18 mouse cellular contexts compared by ENCODE assay signal in genomic region chr17:27792516-27792915, GRCm38 (mm10). TPM values are rescaled to one million over a fixed set of nuclear protein-coding genes. Genes with fewer than 3 reads are reported as not detected.
DNase-seq lines count a peak whose midpoint lies in the region; ATAC-seq lines count a peak whose summit lies in the region.
"Had no signal": no experiment of that assay in that cellular context is flagged by ENCODE, and none has a peak within 500 bp of the region (broad histone marks: within the 10 kb centered on the region; RNA-seq: fewer than 3 reads in every experiment).

No protein-coding gene starts in this region.

- WGBS in kidney, embryonic 15.5 days = 78% methylated on average over 4 of the region's 4 CpGs
- 55% methylated on average over 4 of the region's 4 CpGs for WGBS in embryonic facial prominence, embryonic 14.5 days

- no peak for ATAC-seq in kidney, embryonic 15.5 days (replicated peaks; ENCODE audit: low FRiP score)
- no peak for ATAC-seq in embryonic facial prominence, embryonic 14.5 days (ENCODE audit: low read depth)
- ATAC-seq: midbrain, embryonic 16.5 days had no signal

- no peak for DNase-seq in kidney, adult 18-20 months
- DNase-seq in thymus, postnatal 0 days (ENCODE audit: low spot score) = peak; percentile 35
- DNase-seq in thymus, postnatal 4 days = no peak
- peak; percentile 16 for DNase-seq in embryonic facial prominence, embryonic 14.5 days (ENCODE audit: low spot score)
- DNase-seq in left cerebral cortex, postnatal 25 days (ENCODE audit: low spot score in 2 of 2) = no peak
- DNase-seq in left cerebral cortex, adult 18-20 months (ENCODE audit: low spot score in 2 of 2) = no peak
- DNase-seq: cerebellum, adult 18-20 months; cerebellum, postnatal 25 days; embryo, embryonic 11 days; gastrocnemius, postnatal 10 days; layer of hippocampus, adult 9-11 months; right cerebral cortex, postnatal 25 days had no signal

- H3K4me2 ChIP-seq in kidney, embryonic 15.5 days = no peak overlapping the region
- H3K4me2 ChIP-seq in embryonic facial prominence, embryonic 14.5 days (ENCODE audit: low read depth, low read length) = no peak overlapping the region
- H3K4me2 ChIP-seq: heart, embryonic 15.5 days; hindbrain, embryonic 15.5 days; limb, embryonic 12.5 days; liver, embryonic 15.5 days had no signal

- H3K27me3 ChIP-seq in kidney, embryonic 15.5 days = no peaks in the 10 kb centered on the region
- H3K27me3 ChIP-seq in embryonic facial prominence, embryonic 14.5 days (replicated peaks; ENCODE audit: control insufficient read depth, insufficient read depth, low read length) = no peaks in the 10 kb centered on the region
- H3K27me3 ChIP-seq: heart, embryonic 15.5 days; hindbrain, embryonic 15.5 days; limb, embryonic 12.5 days; liver, embryonic 15.5 days had no signal

- intact Hi-C loops in left cerebral cortex, postnatal 25 days (cut with DNase I) = no loop called here

- no peaks in the 10 kb centered on the region for H3K9me3 ChIP-seq in kidney, embryonic 15.5 days (replicated peaks)
- H3K9me3 ChIP-seq in embryonic facial prominence, embryonic 14.5 days (ENCODE audit: control insufficient read depth, low read length) = no peaks in the 10 kb centered on the region
- H3K9me3 ChIP-seq: heart, embryonic 15.5 days; hindbrain, embryonic 15.5 days; limb, embryonic 12.5 days; liver, embryonic 15.5 days had no signal

- H3K27ac ChIP-seq in kidney, embryonic 15.5 days = 0 out of 2 replicates have a peak overlapping the region, but pooled peaks have one; percentile 13
- H3K27ac ChIP-seq in embryonic facial prominence, embryonic 14.5 days (replicated peaks; ENCODE audit: low read depth, low read length) = no peak overlapping the region
- H3K27ac ChIP-seq: heart, embryonic 15.5 days; hindbrain, embryonic 15.5 days; limb, embryonic 12.5 days had no signal

- H3K4me1 ChIP-seq in kidney, embryonic 15.5 days = peaks cover 25% of the 10 kb centered on the region
- peaks cover 16% of the 10 kb centered on the region for H3K4me1 ChIP-seq in embryonic facial prominence, embryonic 14.5 days (ENCODE audit: control insufficient read depth, insufficient read depth, low read length)

- H3K9ac ChIP-seq in kidney, embryonic 15.5 days = no peak overlapping the region
- no peak overlapping the region for H3K9ac ChIP-seq in embryonic facial prominence, embryonic 14.5 days (ENCODE audit: low read depth, low read length)
- H3K9ac ChIP-seq: heart, embryonic 15.5 days; hindbrain, embryonic 15.5 days; limb, embryonic 12.5 days; liver, embryonic 15.5 days had no signal

- no peak overlapping the region for H3K4me3 ChIP-seq in kidney, embryonic 15.5 days (replicated peaks)
- H3K4me3 ChIP-seq in embryonic facial prominence, embryonic 14.5 days (ENCODE audit: low read depth, low read length) = no peak overlapping the region
- H3K4me3 ChIP-seq: heart, embryonic 15.5 days; hindbrain, embryonic 15.5 days; limb, embryonic 12.5 days; liver, embryonic 15.5 days had no signal

- H3K36me3 ChIP-seq in kidney, embryonic 15.5 days = peaks cover 24% of the 10 kb centered on the region
- peaks cover 7% of the 10 kb centered on the region for H3K36me3 ChIP-seq in embryonic facial prominence, embryonic 14.5 days (ENCODE audit: control insufficient read depth, insufficient read depth, low read length)

RNA-seq across cellular contexts. Expression of gene D17Wsu92e, which starts 27.9 kb away (rescaled TPM):
- 16.7 and 16.8 TPM in 2 replicates for polyA plus RNA-seq in kidney, embryonic 15.5 days (2015; fragmentation: Nextera tagmentation; extraction: Ambion mirVana)
- polyA plus RNA-seq in thymus, postnatal 0 days (2015; fragmentation: Nextera tagmentation; extraction: Ambion mirVana) = 16.7 and 20.8 TPM in 2 replicates
- 18.8 and 19.0 TPM in 2 replicates for polyA plus RNA-seq in embryonic facial prominence, embryonic 14.5 days (2014; fragmentation: Nextera tagmentation; extraction: Ambion mirVana)
- 100 to 1,000 TPM; 196 to 198 TPM for total RNA-seq in left cerebral cortex, postnatal 25 days (2021)
- total RNA-seq in left cerebral cortex, adult 18-20 months (2021) = 100 to 1,000 TPM; 221 to 223 TPM

RNA-seq across cellular contexts. Expression of gene Snrpc, which starts 45.4 kb away (rescaled TPM):
- 330 and 331 TPM in 2 replicates for polyA plus RNA-seq in kidney, embryonic 15.5 days (2015; fragmentation: Nextera tagmentation; extraction: Ambion mirVana)
- 383 and 386 TPM in 2 replicates for polyA plus RNA-seq in thymus, postnatal 0 days (2015; fragmentation: Nextera tagmentation; extraction: Ambion mirVana)
- 272 and 274 TPM in 2 replicates for polyA plus RNA-seq in embryonic facial prominence, embryonic 14.5 days (2014; fragmentation: Nextera tagmentation; extraction: Ambion mirVana)
- total RNA-seq in left cerebral cortex, postnatal 25 days (2021) = 10 to 100 TPM; 50.7 to 54.5 TPM
- total RNA-seq in left cerebral cortex, adult 18-20 months (2021) = 10 to 100 TPM; 43.5 to 44.7 TPM

Comparison
In these comparisons a context has a peak if more than half of its experiments do, and no peak if none do; other contexts are left out.
1. DNase-seq: peak in thymus, postnatal 0 days (single experiment) and embryonic facial prominence, embryonic 14.5 days (single experiment); none in kidney, adult 18-20 months (single experiment), thymus, postnatal 4 days (single experiment), left cerebral cortex, postnatal 25 days (0 of 2) and left cerebral cortex, adult 18-20 months (0 of 2).